Mouse (Mus musculus): Measurements from ENCODE around the gene Jkamp. TPM values are rescaled to one million over a fixed set of nuclear protein-coding genes. Genes with fewer than 3 reads are reported as not detected.
"Not testable (repeated sequence)": the region's sequence is repeated elsewhere in the genome, so short reads cannot be mapped to it uniquely, and the experiment has no call there.

The Jkamp gene
- polyA plus RNA-seq (2016; fragmentation: Nextera tagmentation; extraction: Ambion mirVana): 72.1 and 72.6 TPM in 2 replicates

- DNase-seq (ENCODE audit: low spot score): peak; percentile 100
- Histone ChIP-seq H3K4me3 (peak within 1 kb of the TSS; percentile 78), H3K36me3 (replicated peaks) (peaks cover 10% of the 10 kb centered on the region), H3K9me3 (no peaks in the 10 kb centered on the region), H3K27ac (replicated peaks) (peak within 1 kb of the TSS; percentile 96), H3K27me3 (replicated peaks; ENCODE audit: low read depth, poor library complexity, severe bottlenecking) (no peaks in the 10 kb centered on the region), H3K4me1 (peaks cover 46% of the 10 kb centered on the region)
- under 1% methylated on average over 60 of the region's 60 CpGs for WGBS
These were observed at the start of gene Jkamp, which contains the start of gene L3hypdh for GRCm38 (mm10) chr12:72085329-72086165. Jkamp (plus strand) TSS chr12:72085589. L3hypdh (minus strand) TSS chr12:72085439.

GRCm38 (mm10) chr12:72036097-72036661, 49.2 kb upstream of the Jkamp start:
- H3K9me3 ChIP-seq: no peaks in the 10 kb centered on the region

GRCm38 (mm10) chr12:72037049-72037448, 48.3 kb upstream of the Jkamp start:
- Histone ChIP-seq H3K36me3 (replicated peaks) (no peaks in the 10 kb centered on the region), H3K4me3 (no peak overlapping the region), H3K27me3 (replicated peaks; ENCODE audit: low read depth, poor library complexity, severe bottlenecking) (no peaks in the 10 kb centered on the region), H3K27ac (replicated peaks) (no peak overlapping the region), H3K9me3 (no peaks in the 10 kb centered on the region), H3K4me1 (0 out of 2 replicates have a peak, but pooled peaks cover 5% of the 10 kb centered on the region)
- no peak for DNase-seq (ENCODE audit: low spot score)
- WGBS: 90% methylated on average over 6 of the region's 6 CpGs

More at GRCm38 (mm10) chr12:72036097-72036661, 49.2 kb upstream of the Jkamp start:
- Histone ChIP-seq H3K4me3 (no peak overlapping the region), H3K4me1 (0 out of 2 replicates have a peak, but pooled peaks cover 8% of the 10 kb centered on the region), H3K27me3 (replicated peaks; ENCODE audit: low read depth, poor library complexity, severe bottlenecking) (no peaks in the 10 kb centered on the region), H3K36me3 (replicated peaks) (no peaks in the 10 kb centered on the region), H3K27ac (replicated peaks) (no peak overlapping the region)
- no peak for DNase-seq (ENCODE audit: low spot score)
- 70% methylated on average over 9 of the region's 9 CpGs for WGBS

- 50% methylated on average over 2 of the region's 2 CpGs for WGBS
- H3K36me3 ChIP-seq (replicated peaks): no peaks in the 10 kb centered on the region
- no peaks in the 10 kb centered on the region for H3K27me3 ChIP-seq (replicated peaks; ENCODE audit: low read depth, poor library complexity, severe bottlenecking)
- H3K4me1 ChIP-seq: 0 out of 2 replicates have a peak, but pooled peaks cover 5% of the 10 kb centered on the region
- no peak for DNase-seq (ENCODE audit: low spot score)
- H3K4me3 ChIP-seq: no peak overlapping the region
- H3K9me3 ChIP-seq: no peaks in the 10 kb centered on the region
- no peak overlapping the region for H3K27ac ChIP-seq (replicated peaks)
These were observed 46.5 kb upstream of the Jkamp start for GRCm38 (mm10) chr12:72038866-72039265.

- H3K27me3 ChIP-seq (replicated peaks; ENCODE audit: low read depth, poor library complexity, severe bottlenecking): no peaks in the 10 kb centered on the region
- no peak overlapping the region for H3K4me3 ChIP-seq
- H3K36me3 ChIP-seq (replicated peaks): no peaks in the 10 kb centered on the region
- no peak overlapping the region for H3K27ac ChIP-seq (replicated peaks)
- 0 out of 2 replicates have a peak, but pooled peaks cover 5% of the 10 kb centered on the region for H3K4me1 ChIP-seq
- DNase-seq (ENCODE audit: low spot score): no peak
- WGBS: 83% methylated on average over 8 of the region's 8 CpGs
- no peaks in the 10 kb centered on the region for H3K9me3 ChIP-seq
These were observed 45.9 kb upstream of the Jkamp start for GRCm38 (mm10) chr12:72039501-72039900.

GRCm38 (mm10) chr12:72041238-72041637, 44.2 kb upstream of the Jkamp start:
- Histone ChIP-seq H3K27ac (replicated peaks) (no peak overlapping the region), H3K36me3 (replicated peaks) (no peaks in the 10 kb centered on the region)
- 89% methylated on average over 3 of the region's 3 CpGs for WGBS

GRCm38 (mm10) chr12:72047513-72047912, 37.9 kb upstream of the Jkamp start:
- Histone ChIP-seq H3K27me3 (replicated peaks; ENCODE audit: low read depth, poor library complexity, severe bottlenecking) (no peaks in the 10 kb centered on the region), H3K9me3 (0 out of 2 replicates have a peak, but pooled peaks cover 6% of the 10 kb centered on the region), H3K4me1 (0 out of 2 replicates have a peak, but pooled peaks cover 2% of the 10 kb centered on the region), H3K4me3 (no peak overlapping the region), H3K36me3 (replicated peaks) (no peaks in the 10 kb centered on the region), H3K27ac (replicated peaks) (peak overlapping the region; percentile 6; the same call in 1 of the 2 replicates)
- WGBS: 15% methylated on average over 2 of the region's 2 CpGs
- DNase-seq (ENCODE audit: low spot score): no peak

More at GRCm38 (mm10) chr12:72041238-72041637, 44.2 kb upstream of the Jkamp start:
- Histone ChIP-seq H3K27me3 (replicated peaks; ENCODE audit: low read depth, poor library complexity, severe bottlenecking) (no peaks in the 10 kb centered on the region), H3K4me1 (0 out of 2 replicates have a peak, but pooled peaks cover 5% of the 10 kb centered on the region), H3K9me3 (no peaks in the 10 kb centered on the region), H3K4me3 (no peak overlapping the region)
- no peak for DNase-seq (ENCODE audit: low spot score)

- H3K36me3 ChIP-seq (replicated peaks); H3K27me3 ChIP-seq (replicated peaks; ENCODE audit: low read depth, poor library complexity, severe bottlenecking); H3K4me3 ChIP-seq; H3K27ac ChIP-seq (replicated peaks); DNase-seq (ENCODE audit: low spot score); H3K4me1 ChIP-seq; H3K9me3 ChIP-seq: not testable (repeated sequence)
- WGBS: 91% methylated on average over 5 of the region's 5 CpGs
These were observed 35.2 kb upstream of the Jkamp start for GRCm38 (mm10) chr12:72050156-72050555.

GRCm38 (mm10) chr12:72050821-72051220, 34.6 kb upstream of the Jkamp start:
- 85% methylated on average over 4 of the region's 4 CpGs for WGBS
- Histone ChIP-seq H3K4me1 (0 out of 2 replicates have a peak, but pooled peaks cover 2% of the 10 kb centered on the region), H3K27me3 (replicated peaks; ENCODE audit: low read depth, poor library complexity, severe bottlenecking) (0 out of 2 replicates have a peak, but pooled peaks cover 5% of the 10 kb centered on the region), H3K9me3 (0 out of 2 replicates have a peak, but pooled peaks cover 6% of the 10 kb centered on the region), H3K36me3 (replicated peaks) (no peaks in the 10 kb centered on the region), H3K27ac (replicated peaks) (no peak overlapping the region), H3K4me3 (no peak overlapping the region)
- DNase-seq (ENCODE audit: low spot score): no peak

GRCm38 (mm10) chr12:72052571-72052970, 32.8 kb upstream of the Jkamp start:
- 0 out of 2 replicates have a peak, but pooled peaks cover 5% of the 10 kb centered on the region for H3K27me3 ChIP-seq (replicated peaks; ENCODE audit: low read depth, poor library complexity, severe bottlenecking)
- no peaks in the 10 kb centered on the region for H3K36me3 ChIP-seq (replicated peaks)
- H3K9me3 ChIP-seq: 0 out of 2 replicates have a peak, but pooled peaks cover 6% of the 10 kb centered on the region
- H3K27ac ChIP-seq (replicated peaks): no peak overlapping the region
- no peak overlapping the region for H3K4me3 ChIP-seq
- no peaks in the 10 kb centered on the region for H3K4me1 ChIP-seq
- WGBS: 77% methylated on average over 6 of the region's 6 CpGs
- DNase-seq (ENCODE audit: low spot score): no peak

- H3K36me3 ChIP-seq (replicated peaks): no peaks in the 10 kb centered on the region
- no peaks in the 10 kb centered on the region for H3K4me1 ChIP-seq
- WGBS: 46% methylated on average over 6 of the region's 6 CpGs
- DNase-seq (ENCODE audit: low spot score): no peak
- no peak overlapping the region for H3K27ac ChIP-seq (replicated peaks)
- 0 out of 2 replicates have a peak, but pooled peaks cover 5% of the 10 kb centered on the region for H3K27me3 ChIP-seq (replicated peaks; ENCODE audit: low read depth, poor library complexity, severe bottlenecking)
- H3K4me3 ChIP-seq: no peak overlapping the region
- 0 out of 2 replicates have a peak, but pooled peaks cover 6% of the 10 kb centered on the region for H3K9me3 ChIP-seq
These were observed 32.1 kb upstream of the Jkamp start for GRCm38 (mm10) chr12:72053303-72053702.

GRCm38 (mm10) chr12:72053851-72054250, 31.5 kb upstream of the Jkamp start:
- Histone ChIP-seq H3K36me3 (replicated peaks) (no peaks in the 10 kb centered on the region), H3K4me1 (no peaks in the 10 kb centered on the region), H3K27me3 (replicated peaks; ENCODE audit: low read depth, poor library complexity, severe bottlenecking) (0 out of 2 replicates have a peak, but pooled peaks cover 5% of the 10 kb centered on the region), H3K4me3 (no peak overlapping the region), H3K9me3 (0 out of 2 replicates have a peak, but pooled peaks cover 6% of the 10 kb centered on the region), H3K27ac (replicated peaks) (no peak overlapping the region)
- 33% methylated on average over 6 of the region's 6 CpGs for WGBS
- DNase-seq (ENCODE audit: low spot score): no peak
